Comparison of ENCODE assay signal across 9 mouse cellular contexts in genomic region chr19:45736855-45737207, GRCm38 (mm10). TPM values are rescaled to one million over a fixed set of nuclear protein-coding genes. Genes with fewer than 3 reads are reported as not detected.
DNase-seq lines count a peak whose midpoint lies in the region; ATAC-seq and TF ChIP-seq lines count a peak whose summit lies in the region.
"Had no signal": no experiment of that assay in that cellular context is flagged by ENCODE, and none has a peak within 500 bp of the region (broad histone marks: within the 10 kb centered on the region; RNA-seq: fewer than 3 reads in every experiment).

No protein-coding gene starts in this region.

- no peak overlapping the region for H3K27ac ChIP-seq in heart, embryonic 16.5 days (ENCODE audit: low read length)

- no peaks in the 10 kb centered on the region for H3K9me3 ChIP-seq in heart, embryonic 16.5 days (replicated peaks; ENCODE audit: control insufficient read depth, low read length)

- peak; percentile 56 for DNase-seq in left cerebral cortex, postnatal 4 days
- DNase-seq in left cerebral cortex, postnatal 14 days (ENCODE audit: low spot score in 2 of 2) = no peak
- peak; percentile 77 for DNase-seq in brain, embryonic 14.5 days (ENCODE audit: low read depth)
- peak; percentile 42 to 71 for DNase-seq in kidney, postnatal 36 days
- peak; percentile 71 for DNase-seq in thymus, postnatal 0 days (ENCODE audit: low spot score)
- DNase-seq in frontal cortex, postnatal 14 days (ENCODE audit: low spot score in 2 of 2) = no peak

- no peak for TF ChIP-seq CTCF in brain, embryonic 14.5 days (IDR thresholded peaks at IDR 0.05; ENCODE audit: borderline replicate concordance, extremely low read depth, insufficient read depth, insufficient read length)

- peaks cover 9% of the 10 kb centered on the region for H3K4me1 ChIP-seq in heart, embryonic 16.5 days (ENCODE audit: control insufficient read depth, insufficient read depth, low read length)

- peak; percentile 76 for ATAC-seq in heart, embryonic 16.5 days (replicated peaks; ENCODE audit: extremely low read depth, insufficient read depth, low FRiP score)
- peak; percentile 93 for ATAC-seq in megakaryocyte progenitor cell, adult 5-6 weeks (replicated peaks; ENCODE audit: poor library complexity)

- peaks cover 72% of the 10 kb centered on the region for H3K27me3 ChIP-seq in heart, embryonic 16.5 days (ENCODE audit: control insufficient read depth, insufficient read depth, low read length)

- intact Hi-C loops in left cerebral cortex, postnatal 4 days (cut with DNase I) = loop anchor here (5.0 kb wide), 1 partner anchor 440 kb away; no protein-coding TSS in a partner anchor
- intact Hi-C loops in left cerebral cortex, postnatal 14 days (cut with DNase I) = loop anchor here (5.0 kb wide), 1 partner anchor 65 kb away; no protein-coding TSS in a partner anchor

- H3K9ac ChIP-seq in heart, embryonic 16.5 days (ENCODE audit: low read length) = peak overlapping the region; percentile 53

- peak overlapping the region; percentile 35 for H3K4me3 ChIP-seq in heart, embryonic 16.5 days (ENCODE audit: low read length)

- peak overlapping the region; percentile 63 for H3K4me2 ChIP-seq in heart, embryonic 16.5 days (ENCODE audit: low read depth, low read length)

- no peak for TF ChIP-seq POLR2A in brain, embryonic 14.5 days (IDR thresholded peaks at IDR 0.05; ENCODE audit: borderline replicate concordance, extremely low read depth, insufficient read depth, insufficient read length, poor library complexity, severe bottlenecking)

- under 1% methylated on average over 28 of the region's 28 CpGs for WGBS in heart, embryonic 16.5 days

- H3K36me3 ChIP-seq in heart, embryonic 16.5 days (ENCODE audit: control insufficient read depth, insufficient read depth) = no peaks in the 10 kb centered on the region

RNA-seq across cellular contexts. Expression of gene Fgf8, which starts 5.9 kb away (rescaled TPM):
- not detected for total RNA-seq in left cerebral cortex, postnatal 4 days (2021)
- not detected for total RNA-seq in left cerebral cortex, postnatal 14 days (2021)
- 1.8 and 2.0 TPM in 2 replicates for polyA plus RNA-seq in brain, embryonic 14.5 days (2012; rRNA removed)
- 0.12 and 0.47 TPM in 2 replicates for polyA plus RNA-seq in heart, embryonic 16.5 days (2015; fragmentation: Nextera tagmentation; extraction: Ambion mirVana)
- not detected in 2 replicates for total RNA-seq in megakaryocyte progenitor cell, adult 5-6 weeks (2015)
- total RNA-seq in megakaryocyte progenitor cell, adult 5-6 weeks (2017) = not detected in 2 replicates
- 0.17 and 0.19 TPM in 2 replicates for polyA plus RNA-seq in thymus, postnatal 0 days (2015; fragmentation: Nextera tagmentation; extraction: Ambion mirVana)
- total RNA-seq: left cerebral cortex, postnatal 36 days had no signal

RNA-seq across cellular contexts. Expression of gene Npm3, which starts 12.6 kb away (rescaled TPM):
- 10 to 100 TPM; 26.3 to 31.6 TPM for total RNA-seq in left cerebral cortex, postnatal 4 days (2021)
- total RNA-seq in left cerebral cortex, postnatal 14 days (2021) = 1 to 10 TPM; 6.8 to 7.6 TPM
- polyA plus RNA-seq in brain, embryonic 14.5 days (2012; rRNA removed) = 50.0 and 70.1 TPM in 2 replicates
- 9.0 and 9.2 TPM in 2 replicates for polyA plus RNA-seq in heart, embryonic 16.5 days (2015; fragmentation: Nextera tagmentation; extraction: Ambion mirVana)
- total RNA-seq in megakaryocyte progenitor cell, adult 5-6 weeks (2015) = 105 and 126 TPM in 2 replicates
- 115 and 121 TPM in 2 replicates for total RNA-seq in megakaryocyte progenitor cell, adult 5-6 weeks (2017)
- 27.4 and 34.1 TPM in 2 replicates for polyA plus RNA-seq in thymus, postnatal 0 days (2015; fragmentation: Nextera tagmentation; extraction: Ambion mirVana)

RNA-seq across cellular contexts. Expression of gene Mgea5, which starts 46.8 kb away (rescaled TPM):
- total RNA-seq in left cerebral cortex, postnatal 4 days (2021) = 100 to 1,000 TPM; 207 to 210 TPM
- total RNA-seq in left cerebral cortex, postnatal 14 days (2021) = 100 to 1,000 TPM; 132 to 136 TPM
- 125 and 156 TPM in 2 replicates for polyA plus RNA-seq in brain, embryonic 14.5 days (2012; rRNA removed)
- 33.3 and 33.7 TPM in 2 replicates for polyA plus RNA-seq in heart, embryonic 16.5 days (2015; fragmentation: Nextera tagmentation; extraction: Ambion mirVana)
- 65.4 and 66.0 TPM in 2 replicates for total RNA-seq in megakaryocyte progenitor cell, adult 5-6 weeks (2015)
- 109 and 124 TPM in 2 replicates for total RNA-seq in megakaryocyte progenitor cell, adult 5-6 weeks (2017)
- 61.0 and 90.5 TPM in 2 replicates for polyA plus RNA-seq in thymus, postnatal 0 days (2015; fragmentation: Nextera tagmentation; extraction: Ambion mirVana)

Comparison
In these comparisons a context has a peak if more than half of its experiments do, and no peak if none do; other contexts are left out.
1. DNase-seq: peak in left cerebral cortex, postnatal 4 days (single experiment), brain, embryonic 14.5 days (single experiment), kidney, postnatal 36 days (2 of 2) and thymus, postnatal 0 days (single experiment); none in left cerebral cortex, postnatal 14 days (0 of 2) and frontal cortex, postnatal 14 days (0 of 2).